Mouse (Mus musculus) right cerebral cortex, adult 18-20 months (tissue): ENCODE results near the gene Nfe2l3.
"Not testable (repeated sequence)": the region's sequence is repeated elsewhere in the genome, so short reads cannot be mapped to it uniquely, and the experiment has no call there.

Experiments used
- DNase-seq: peaks from one replicate; pipeline ENCODE4 v3.0.0; 2022; ENCODE audit warnings: mixed read lengths

Gene Nfe2l3

DNA sequence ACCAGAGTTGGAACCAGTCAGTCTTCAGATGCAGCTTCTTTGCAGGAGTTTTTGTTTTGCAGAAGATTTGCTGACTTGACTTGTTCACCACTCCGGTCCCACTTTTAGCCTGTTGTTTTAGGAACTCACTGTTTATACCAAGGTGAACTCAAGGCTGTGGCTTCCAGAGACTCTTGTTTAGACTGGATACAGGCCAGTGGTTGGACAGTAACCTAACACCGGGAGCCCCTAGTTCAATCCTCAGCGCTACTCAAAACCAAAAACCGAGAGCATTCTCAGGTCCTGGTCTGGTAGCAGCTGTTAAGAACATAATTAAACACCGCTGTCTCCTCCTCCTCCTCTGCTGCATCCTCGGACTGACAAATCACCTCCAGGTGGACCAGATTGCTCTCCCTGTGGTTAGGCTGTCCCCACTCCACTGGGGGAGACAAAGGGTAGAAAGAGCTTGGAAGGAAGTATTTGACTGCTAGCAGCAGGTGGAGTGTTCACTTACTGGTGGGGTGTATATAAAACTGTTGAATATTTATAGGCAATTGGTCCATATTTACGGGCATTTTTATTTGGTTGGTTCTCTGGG, 20.5 kb downstream of the Nfe2l3 start:
- DNase-seq = no peak

DNA sequence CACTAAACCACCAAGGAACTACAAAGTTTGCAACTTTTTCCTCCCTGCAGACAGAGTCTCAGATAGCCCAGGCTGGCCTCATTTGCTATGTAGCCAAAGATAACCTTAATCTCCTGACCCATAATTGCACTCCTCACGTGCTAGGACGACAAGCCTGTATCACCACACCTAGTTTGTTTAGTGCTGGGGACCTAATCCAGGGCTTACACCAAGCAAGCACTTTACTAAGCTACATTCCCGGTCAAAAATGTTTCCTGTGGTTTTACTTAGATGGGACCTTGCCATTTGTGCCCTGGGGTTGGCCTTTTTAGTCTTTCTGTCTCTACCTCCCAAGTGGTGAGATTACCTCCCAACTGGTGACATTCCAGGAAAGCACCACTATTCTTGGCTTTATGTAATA, 22.5 kb downstream of the Nfe2l3 start:
- DNase-seq = no peak

DNA sequence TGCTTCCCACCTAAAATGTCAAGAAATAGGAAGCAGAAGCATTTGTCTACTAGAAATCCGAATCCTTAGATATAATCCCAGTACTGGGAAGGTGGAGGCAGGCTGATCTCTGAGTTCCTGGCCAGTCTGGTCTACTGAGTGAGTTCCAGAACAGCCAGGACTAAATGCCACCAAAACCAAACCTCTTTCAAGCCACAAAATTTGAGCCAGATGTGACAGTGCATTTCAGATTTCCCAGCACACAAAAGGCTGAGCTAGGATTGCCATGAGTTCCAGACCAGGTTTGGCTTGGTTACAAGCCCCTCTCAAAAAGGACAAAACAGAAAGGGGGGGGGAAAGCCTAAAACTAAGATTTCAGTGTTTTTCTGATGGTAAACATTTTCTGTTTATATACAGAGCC, 23.7 kb downstream of the Nfe2l3 start:
- no peak for DNase-seq

DNA sequence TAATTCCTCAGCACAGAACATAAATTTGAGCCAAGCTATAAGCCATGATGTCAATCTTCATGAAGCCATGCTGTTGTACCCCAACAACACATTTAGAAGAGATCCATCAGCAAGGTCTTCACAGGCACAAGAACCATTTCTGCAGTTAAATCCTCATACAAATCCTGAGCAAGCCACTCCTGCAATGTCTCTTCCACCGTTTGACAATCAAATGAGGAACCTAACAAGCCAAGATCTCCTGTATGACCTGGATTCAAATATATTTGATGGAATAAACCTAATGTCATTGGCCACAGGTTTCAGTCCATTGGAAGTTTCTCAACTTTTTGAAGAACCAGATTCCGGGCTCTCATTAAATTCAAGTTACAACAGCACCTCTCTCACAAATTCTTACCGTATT, 24.8 kb downstream of the Nfe2l3 start:
- DNase-seq = no peak

DNA sequence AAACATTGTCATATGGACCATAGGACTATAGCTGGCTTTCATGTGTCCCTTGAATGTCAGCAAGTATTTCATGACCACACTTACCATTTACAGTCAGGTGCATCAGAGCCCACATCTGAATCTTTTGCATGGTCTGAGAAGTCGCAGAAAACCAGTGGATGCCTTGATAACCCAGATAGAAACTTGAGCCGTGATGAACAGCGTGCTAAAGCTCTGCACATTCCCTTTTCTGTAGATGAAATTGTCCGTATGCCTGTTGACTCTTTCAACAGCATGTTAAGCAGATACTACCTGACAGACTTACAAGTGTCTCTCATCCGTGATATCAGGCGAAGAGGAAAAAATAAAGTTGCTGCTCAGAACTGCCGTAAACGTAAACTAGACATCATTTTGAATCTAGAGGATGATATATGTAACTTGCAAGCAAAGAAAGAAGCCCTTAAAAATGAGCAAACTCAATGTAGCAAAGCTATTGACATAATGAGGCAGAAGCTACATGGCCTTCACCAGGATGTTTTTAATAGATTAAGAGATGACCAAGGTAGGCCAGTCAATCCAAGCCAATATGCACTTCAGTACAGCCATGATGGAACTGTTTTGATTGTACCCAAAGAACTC, 25.4 kb downstream of the Nfe2l3 start:
- no peak for DNase-seq

DNA sequence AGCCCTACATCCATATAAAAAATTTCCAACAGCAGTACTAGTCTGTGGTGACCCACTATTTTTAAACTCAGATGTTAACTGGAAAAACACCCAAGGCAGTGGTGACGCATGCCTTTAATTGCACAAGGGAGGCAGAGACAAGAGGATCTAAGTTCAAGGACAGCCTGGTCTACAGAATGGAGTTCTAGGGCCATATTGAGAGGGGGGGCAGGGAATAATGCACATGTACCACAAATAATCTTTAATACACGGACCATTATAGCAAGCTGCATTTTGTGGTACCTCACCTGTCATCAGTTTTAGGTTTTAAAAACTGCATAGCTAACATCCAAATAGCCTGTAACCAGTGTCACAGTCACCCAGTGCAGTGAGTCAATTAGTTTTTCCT, 26.4 kb downstream of the Nfe2l3 start:
- no peak for DNase-seq

DNA sequence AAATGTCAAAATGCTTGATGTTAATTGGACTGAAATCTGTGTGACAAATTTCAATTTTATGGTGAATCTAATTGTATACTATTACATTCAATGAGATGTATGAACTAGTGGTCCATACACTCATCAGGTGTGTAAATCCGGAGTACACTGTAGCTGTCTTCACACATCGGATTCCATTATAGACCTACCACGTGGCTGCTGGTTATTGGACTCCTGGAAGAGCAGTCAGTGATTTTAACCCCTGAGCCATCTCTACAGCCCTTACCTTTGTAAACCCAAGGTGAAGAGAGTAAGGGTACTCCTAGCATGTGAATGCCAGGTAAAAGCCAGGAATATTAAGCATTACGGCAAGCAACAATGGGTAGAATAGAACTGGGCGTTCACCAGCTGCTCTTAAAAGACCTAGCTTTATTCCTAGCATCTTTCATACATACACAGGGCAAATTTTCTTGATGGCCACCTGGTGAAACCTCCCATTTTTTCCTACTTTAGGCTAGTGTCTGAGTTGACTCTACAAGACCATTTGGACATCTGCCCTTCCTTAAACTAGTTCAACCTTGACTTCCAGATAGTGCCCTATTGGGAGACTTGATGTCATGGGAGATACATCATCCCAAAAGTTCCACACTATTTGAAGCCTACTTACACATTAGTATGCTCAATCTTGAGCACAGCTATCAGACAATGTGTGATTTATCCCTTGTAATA, 27.0 kb downstream of the Nfe2l3 start:
- no peak for DNase-seq

DNA sequence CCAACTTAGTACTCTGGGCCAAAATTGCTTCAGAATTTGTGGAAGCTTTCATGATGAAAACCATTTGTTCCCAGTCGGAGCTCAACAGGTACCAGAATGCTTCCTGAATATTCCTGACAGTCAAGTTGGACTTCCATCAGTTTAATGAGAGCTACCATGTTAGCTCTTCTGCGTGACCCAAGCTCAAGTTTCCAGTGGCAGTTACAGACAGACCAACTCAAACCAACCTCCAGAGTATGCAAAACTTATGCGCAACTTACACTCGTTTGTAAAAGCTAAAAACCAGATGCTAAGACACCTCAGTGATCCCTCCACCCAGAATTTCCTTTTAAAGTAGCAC, 27.5 kb downstream of the Nfe2l3 start:
- DNase-seq = no peak

DNA sequence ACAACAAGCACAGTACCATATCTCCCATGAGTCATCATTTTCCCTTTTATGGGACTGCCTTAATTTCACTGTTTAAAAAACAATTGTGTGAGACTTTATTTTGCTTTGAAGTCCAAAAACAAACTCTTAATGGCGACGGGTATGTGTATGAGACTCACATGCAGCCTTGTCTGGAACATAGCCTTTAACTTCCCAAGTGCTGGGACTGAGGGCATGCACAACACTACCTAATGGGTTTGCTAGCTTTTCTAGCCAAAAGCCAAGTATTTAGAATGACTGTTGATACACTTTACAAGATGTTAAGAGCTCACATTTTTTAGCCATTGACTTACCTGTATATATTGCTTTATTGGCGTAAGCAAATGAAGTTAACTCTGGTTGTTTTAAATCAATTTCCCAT, 27.9 kb downstream of the Nfe2l3 start:
- no peak for DNase-seq

DNA sequence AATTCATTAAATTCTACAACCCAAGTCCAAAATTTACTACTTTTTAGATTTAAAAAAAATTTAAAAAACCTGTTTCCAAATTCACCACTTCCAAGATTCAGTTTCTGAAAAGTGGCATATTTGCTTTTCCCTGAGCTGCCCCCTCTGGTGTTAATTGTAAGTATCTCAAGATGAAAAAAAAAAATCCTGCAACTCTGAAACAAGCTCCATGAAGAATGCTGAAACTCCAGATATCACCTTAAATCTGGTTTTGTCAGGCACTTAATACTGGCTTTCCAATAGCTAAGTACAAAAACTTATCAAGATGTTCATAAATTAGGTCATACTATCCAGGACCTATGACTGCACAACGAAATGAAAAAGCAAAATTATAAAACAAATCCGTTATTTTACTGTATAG, 35.2 kb downstream of the Nfe2l3 start:
- no peak for DNase-seq

DNA sequence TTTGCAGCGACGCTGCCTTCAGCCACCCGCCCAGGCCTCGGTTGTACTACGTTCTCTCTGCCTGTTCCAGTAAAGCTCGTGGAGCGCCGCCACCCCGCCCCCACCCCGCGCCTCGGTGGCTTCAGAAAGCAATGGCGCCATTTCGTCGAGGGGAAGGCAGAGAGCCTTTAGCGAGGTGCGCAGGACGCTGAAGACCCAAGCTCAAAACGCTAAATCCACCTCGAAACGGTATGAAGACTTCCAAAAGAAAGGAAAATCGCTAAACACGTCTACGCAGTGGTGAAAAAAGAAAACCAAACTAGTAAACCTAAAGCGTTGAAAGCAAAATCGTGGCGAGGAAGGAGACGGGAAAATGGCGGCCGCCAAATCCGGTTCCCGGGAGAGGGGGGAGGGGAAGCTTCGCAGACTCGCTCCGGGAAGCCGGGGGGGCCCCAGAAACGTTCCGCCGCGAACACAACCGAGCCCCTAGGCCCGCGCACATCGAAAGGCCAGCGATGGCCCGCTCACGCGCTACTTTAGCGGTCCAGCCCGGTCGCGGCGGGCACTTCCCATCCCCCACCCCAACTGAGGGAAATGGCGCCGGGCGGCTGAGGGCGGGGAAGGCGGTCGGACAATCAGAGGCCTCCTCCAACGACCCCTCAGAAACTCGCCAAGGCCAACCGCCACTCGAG, 36.6 kb downstream of the Nfe2l3 start:
- peak; percentile 70 for DNase-seq

DNA sequence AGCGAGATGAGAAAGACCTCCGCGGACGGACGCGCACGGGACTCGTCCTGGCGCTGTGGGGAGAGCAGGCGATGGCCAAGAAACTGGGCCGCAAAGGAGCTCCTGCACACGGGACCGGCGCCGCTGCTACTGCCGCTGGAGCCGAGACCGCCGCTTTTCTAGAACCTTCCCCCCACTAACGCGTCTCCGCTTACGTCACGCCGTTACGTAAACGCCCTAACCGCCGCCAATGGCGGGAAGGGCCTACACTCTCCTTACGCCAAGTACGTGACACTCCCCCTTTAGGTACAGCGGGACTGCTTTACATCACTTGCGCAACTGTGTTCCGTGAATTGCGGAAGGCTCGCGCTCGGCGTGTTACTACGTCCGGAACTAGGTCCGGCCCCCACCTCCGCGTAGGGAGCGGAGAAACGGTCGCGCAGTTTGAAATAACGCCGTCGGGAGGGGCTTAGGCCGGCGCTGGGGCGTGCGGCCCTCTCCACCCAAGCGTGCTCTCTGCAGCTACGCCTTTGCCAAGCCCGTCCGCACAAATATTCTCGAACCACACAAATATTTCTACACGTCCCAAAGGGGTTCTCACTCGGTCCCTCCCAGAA, 37.3 kb downstream of the Nfe2l3 start, which contains the start of gene Hnrnpa2b1:
Hnrnpa2b1 (minus strand) TSS at position 180 of the 596 bp plus-strand sequence.
- DNase-seq = peak; percentile 97

DNA sequence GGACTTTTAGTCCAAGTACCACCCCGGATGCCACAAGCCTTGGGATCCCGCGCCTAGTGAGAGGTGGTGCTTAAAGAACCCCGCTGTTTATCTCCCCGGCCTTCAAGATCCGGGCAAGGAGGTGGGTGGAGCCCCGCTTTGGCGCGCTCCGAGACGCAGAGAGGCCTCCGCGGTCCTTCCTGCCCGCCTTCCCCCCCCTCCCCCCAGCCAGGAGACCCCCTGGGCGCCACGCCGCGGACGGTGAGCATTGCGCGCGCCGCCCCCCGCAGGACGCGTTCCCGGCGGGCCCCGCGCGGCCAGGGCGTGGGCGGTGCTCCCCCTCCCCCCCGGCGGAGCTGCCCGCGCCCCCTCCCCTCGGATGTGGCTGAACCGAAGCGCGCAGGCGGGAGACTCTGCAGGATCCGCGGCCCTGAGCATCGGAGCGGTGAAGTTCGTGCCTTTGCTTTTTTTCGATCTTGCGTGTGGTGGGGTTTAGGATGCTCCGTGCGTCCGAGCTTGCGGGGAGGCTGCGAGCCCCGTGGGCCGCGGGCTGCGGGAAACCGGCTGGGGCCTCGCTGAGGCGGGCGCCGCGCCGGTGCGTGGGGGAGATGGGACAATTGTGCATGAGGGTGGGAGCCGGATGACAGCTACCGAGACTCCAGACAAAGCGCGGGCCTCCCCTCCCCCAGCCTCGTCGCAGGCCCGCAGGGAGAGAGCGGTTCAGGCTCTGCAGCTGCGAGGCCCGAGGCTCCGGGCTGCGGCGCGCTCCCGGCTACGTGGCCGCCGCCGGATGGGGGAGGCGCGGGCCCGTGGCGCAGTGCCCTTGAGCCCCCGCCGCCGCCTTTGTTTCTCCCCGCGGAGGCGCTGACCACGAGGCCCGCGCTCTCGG, 38.1 kb downstream of the Nfe2l3 start, which contains the start of gene Cbx3:
Cbx3 (plus strand) TSS at position 50 of the 868 bp plus-strand sequence.
- DNase-seq = peak; percentile 85

DNA sequence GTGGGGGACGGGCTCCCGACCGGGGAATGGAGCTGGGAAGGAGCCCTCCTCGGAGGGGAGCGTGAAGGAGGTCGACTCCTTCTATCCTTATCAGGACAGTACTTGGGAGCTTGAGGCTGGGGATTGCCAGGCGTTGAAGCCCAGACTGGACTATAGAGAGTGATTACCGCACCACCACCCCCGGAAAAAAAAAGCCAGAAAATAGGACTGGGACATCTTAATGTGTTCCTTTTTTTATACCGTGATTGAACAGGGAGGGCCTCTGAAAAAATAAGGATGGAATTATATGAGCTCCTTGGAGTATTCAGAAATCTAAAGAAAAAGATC, 38.7 kb downstream of the Nfe2l3 start:
- no peak for DNase-seq

DNA sequence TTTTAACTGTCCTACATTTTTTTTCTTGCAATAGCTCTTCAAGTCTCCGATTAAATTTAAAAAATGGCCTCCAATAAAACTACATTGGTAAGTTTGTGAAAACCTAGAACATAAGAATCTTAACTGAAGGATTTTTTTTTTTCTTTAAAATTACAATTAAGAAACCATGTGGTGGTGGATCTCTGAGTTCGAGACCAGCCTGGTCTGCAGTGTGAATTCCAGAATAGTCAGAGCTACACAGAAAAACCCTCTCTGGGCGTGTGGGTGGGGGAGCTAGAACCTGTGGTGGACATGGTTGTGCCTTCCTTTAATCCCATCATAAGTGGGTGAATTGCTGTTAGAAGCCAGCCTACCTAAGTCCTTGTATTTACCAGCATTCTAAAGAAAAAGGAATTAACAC, 39.3 kb downstream of the Nfe2l3 start:
- no peak for DNase-seq

DNA sequence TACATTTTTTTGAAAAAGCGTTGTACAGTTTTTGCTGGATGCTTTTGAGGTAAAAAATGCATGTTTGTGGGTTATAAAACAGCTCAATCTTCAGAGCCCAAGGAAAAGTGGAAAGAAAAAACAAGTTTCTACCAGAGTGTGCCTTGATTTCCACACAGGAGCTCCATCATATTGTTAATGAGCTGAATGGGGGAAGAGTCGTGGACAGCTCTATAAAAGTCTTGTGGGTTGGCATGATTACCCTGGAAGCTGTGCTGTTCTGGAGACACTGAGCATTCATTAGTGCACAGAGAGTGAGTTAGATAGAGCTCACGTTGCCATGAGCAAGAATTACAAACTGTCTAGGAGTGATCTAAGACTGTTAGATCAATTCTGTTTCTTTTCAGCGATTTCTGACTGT, 39.7 kb downstream of the Nfe2l3 start:
- DNase-seq = no peak

DNA sequence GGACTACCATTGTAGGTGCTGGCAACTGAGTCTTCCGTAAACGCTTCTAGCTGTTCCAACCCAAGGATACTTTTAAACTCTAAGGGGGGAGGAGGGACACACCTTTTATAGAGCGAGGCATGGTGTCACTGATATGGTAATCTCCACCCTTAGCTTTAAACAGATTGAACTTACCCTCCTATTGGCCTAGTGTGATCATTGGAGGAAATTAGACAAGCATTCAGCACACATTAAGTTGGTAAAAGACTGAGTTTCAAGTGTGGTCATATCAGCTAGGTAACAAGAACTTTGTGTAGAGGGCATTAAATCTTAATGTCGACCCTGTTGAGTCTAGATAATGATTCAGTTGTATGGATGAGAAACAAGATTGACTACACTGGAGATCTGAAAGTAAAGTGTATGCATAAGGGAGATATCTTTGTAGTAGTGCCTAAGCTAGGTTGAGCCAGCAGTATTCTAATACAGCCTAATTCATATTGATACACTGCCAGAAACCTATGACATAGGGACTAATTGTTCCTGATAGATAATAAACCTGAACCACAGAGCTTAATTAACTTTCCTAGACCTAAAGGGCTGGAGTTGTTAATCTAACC, 46.8 kb downstream of the Nfe2l3 start:
- no peak for DNase-seq

DNA sequence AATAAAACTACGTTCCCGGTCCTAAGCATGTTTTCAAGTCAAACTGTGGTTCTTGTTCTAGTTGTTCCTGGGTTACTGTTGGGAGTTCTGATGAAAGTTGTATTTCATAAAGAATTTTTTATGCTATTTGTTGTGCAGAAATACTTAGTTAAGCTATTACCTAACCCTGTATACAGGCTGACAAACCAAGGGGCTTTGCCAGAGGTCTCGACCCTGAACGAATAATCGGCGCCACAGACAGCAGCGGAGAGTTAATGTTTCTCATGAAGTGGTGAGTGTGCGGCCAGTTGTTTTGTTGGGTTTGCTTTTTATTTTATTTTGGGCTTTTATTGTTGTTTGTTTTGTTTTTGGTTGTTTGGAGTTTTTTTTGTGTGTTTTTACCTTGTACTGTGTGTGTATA, 49.1 kb downstream of the Nfe2l3 start:
- DNase-seq = no peak

DNA sequence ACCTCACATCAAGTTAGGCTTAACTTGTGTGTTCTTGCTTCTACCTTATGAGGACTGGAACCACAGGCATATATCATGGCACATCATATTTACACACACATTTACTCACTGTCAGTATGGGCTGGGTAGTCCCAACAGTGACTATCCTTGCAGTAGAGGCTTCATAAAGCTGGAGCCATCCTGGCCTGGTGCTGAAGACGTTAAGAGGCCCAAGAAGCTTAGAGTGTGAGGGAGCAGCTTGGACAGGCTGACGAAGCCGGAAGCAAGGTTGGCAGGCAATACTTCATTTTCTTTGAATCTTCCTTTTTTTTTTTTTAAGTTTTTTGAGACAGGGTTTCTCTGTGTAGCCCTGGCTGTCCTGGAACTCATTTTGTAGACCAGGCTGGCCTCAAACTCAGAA, 51.4 kb downstream of the Nfe2l3 start:
- no peak for DNase-seq

DNA sequence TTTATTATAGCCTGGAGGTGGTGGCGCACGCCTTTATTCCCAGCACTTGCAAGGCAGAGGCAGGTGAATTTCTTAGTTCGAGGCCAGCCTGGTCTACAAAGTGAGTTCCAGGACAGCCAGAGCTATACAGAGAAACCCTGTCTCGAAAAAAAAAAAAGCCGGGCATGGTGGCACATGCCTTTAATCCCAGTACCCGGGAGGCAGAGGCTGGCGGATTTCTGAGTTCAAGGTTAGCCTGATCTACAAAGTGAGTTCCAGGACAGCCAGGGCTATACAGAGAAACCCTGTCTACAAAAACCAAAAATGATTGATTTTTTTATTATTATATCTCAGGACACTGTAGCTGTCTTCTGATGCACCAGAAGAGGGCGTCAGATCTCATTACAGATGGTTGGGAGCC, 52.1 kb downstream of the Nfe2l3 start:
- DNase-seq = not testable (repeated sequence)

DNA sequence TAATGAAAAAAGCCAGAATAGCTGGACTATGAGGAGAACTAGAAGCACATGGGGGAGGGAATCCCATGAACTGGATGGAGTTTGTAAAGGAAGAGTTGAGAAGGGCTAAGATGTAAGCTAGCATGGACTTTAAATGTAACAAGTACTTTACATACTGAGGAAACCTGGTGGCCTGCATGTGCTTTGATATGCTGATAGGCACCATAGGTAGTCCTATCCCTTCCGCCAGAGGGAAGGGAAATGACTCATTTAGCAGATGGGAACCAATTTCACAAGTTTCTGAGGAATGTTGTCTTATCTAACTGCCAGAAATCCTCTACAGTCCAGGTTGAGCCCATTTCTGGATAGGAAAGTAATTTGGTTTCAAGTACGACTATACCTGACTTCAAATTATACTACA, 53.2 kb downstream of the Nfe2l3 start:
- DNase-seq = no peak

DNA sequence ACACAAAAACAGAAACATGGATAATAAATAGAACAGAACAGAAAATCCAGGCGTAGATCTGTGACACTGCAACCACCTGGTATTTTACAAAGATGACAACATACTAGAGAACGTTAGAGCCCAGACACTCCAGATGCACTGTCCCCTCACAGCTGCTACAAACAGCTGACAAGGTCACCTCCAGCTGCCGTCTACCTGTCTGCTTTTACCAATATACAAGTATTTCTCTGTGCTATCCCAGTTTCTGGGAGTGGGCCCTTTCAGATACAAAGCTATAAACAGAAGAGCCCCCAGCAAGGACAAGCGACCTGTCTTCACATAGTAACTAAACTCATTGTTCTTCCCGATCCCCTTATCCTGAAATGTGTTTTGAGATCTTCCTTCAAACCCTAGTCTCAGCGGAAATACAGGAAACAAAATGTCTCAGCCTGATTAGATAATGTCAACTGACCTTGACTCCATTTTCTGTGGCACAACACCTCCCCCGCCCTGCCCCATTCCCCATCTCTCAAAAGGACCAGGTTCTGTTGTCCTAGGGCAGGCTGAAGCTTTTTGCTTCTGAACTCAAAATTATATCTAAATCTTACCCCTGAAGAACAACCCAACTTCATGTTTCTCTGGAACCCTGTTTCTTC, 53.7 kb downstream of the Nfe2l3 start:
- DNase-seq = no peak
